Mouse (Mus musculus): Measurements from ENCODE around the gene Ajuba.

Gene Ajuba

GRCm38 (mm10) chr14:54592319-54592934, 15.1 kb upstream of the Ajuba start:
- no peak for DNase-seq (ENCODE audit: low read depth, low spot score)

DNA sequence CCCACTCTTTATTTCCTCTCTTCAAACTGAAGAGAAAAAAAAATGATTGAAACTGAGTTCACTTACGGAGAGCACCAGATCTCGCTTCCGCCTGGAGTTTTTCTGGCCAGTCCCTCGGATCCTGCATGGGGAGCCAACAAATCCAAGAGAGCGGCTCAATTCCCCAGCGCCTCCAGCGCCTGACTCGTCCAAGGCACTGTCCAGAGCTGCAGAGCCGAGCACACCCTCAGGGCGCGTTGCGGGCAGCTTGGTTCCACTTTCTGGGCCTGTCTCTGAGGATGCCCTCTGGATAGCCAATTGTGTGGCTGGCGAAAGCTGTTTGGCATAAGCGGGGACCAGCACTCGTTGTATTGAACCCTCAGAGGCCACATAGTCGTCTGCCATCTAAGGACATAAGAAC, 13.7 kb upstream of the Ajuba start:
- no peak for DNase-seq (ENCODE audit: low read depth, low spot score)

DNA sequence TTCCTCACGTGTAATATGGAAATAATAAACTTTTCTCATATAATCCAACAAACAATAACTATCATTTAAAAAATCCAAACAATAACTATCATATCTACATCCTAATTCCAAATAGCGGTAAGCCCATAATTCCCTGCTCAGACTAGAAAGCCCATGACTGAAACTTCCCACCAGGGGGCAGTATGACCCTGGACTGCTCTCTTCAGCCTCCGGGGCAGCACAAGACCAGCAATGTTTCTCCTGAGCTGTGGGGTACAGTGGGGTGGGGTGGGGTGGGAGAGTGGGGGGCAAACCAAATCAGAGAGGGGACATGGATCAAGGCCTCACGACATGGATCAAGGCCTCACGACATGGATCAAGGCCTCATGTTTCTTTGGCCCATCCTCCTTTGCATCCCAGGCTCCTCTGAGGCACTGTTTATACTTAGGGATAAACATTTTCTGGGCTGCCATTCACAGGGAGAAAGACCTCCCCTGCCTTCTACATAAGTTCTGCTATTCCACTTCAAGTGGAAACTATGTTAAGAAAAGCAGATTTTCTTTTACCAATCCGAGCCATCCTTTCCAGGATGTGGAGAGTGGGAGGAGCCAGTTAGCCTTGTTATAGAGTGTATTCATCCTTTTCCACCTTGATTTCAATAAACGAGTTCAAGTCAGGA, 6.5 kb upstream of the Ajuba start:
- peak; percentile 51 for DNase-seq (ENCODE audit: low read depth, low spot score)

GRCm38 (mm10) chr14:54582536-54582935, 5.2 kb upstream of the Ajuba start:
- DNase-seq (ENCODE audit: low read depth, low spot score), result no peak

DNA sequence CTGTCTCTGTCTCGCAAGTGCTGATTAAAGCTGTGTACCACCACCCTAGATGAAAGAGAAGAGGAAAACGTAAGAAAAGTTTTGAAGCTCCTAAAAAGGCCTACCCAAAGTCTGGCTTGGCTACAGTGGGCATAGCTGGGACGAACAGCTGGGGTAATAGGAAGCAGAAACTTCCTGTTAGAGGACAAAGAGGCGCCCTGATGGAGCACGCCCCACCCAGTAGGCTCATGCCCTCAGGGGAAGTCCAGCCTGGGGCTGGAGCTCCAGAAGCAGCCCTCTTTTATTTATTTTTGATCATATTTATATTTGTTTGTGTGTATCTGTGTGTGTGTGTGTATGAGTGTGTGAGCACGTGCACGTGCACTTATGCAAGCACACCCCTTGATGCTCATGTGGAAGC, 2.3 kb upstream of the Ajuba start:
- no peak for DNase-seq (ENCODE audit: low read depth, low spot score)

GRCm38 (mm10) chr14:54578063-54578462, 705 bp upstream of the Ajuba start:
- peak; percentile 85 for DNase-seq (ENCODE audit: low read depth, low spot score)

DNA sequence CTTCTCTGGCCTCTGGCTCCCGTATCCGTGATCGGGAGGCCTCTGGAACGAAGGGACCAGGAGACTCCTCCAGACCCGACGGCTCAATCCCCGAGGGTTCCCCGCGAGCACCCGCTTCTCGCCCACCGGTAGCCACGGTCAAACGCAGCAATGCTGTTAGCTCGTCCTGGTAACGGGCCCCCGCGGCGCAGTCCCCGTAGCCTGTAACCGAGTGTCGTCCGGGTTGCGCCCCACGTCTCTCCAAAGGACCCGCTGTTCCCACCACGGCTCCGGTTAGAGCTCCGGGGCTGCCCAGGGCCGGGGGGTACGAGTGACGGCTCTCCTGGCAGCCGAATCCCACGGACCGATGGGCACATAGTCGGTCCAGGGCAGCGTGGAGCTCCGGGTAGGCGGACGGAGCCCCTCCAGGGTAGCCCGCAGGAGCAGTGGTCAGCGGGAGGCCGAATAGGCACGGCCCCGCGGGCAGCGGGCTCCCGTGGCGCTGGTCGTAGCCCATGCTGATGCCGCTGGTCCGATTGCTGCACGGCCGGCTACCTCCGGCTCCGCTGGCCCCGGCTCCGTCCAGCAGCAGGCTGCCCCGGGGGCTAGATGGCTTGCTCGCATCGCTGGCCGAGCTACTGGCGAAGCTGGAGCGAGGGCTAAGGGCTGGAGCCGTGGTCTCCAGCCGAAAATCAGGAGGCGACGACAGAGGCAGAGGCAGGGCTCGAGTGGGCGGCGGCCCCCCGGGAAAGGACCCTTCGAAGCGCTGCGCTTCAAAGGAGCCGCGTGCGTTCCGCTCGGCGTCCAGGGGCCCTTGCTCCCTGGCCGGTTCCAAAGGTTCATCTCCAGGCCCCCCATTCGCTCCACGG, 893 bp downstream of the Ajuba start:
- peak; percentile 21 for DNase-seq (ENCODE audit: low read depth, low spot score)

DNA sequence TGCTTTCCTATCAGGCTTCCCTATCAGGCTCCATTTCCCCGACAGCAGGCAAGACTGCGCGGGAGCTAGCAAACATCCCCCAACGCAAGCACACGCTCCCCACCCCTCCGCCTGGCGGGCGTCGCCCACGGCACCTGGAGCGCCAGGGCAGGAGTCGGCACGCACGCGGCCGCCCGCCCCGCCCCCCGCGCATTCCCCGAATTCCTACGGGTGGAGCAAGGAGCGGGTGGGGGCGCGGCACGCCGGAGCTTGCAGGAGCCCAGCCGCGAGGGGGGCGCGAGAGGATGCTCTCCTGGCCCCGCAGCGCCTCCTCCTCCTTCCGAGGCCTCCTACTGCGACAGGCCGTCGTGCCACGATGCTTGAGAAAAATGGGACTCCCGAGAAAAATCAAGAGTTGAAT, 1.7 kb downstream of the Ajuba start:
- peak; percentile 66 for DNase-seq (ENCODE audit: low read depth, low spot score)

GRCm38 (mm10) chr14:54575031-54575430, 2.3 kb downstream of the Ajuba start:
- peak; percentile 22 for DNase-seq (ENCODE audit: low read depth, low spot score)

DNA sequence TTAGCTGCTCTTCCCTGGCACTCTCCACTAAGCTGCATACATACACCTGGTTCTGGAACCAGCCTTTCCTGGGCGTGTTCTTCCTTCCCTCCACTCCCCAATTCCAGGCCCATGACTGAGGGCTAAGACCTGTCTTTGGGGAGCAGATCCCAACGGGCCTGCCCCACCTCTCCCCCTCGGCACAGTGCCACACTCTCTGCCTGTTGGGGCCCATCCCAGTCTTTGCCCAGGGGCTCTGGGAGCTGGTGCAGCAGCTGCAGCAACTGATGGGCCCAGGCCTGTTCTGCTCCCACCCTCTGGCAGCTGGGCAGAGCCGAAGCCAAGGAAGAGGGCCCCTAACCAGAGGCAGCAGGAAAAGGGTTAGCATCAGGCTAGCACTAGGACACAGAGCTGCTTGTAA, 3.1 kb downstream of the Ajuba start:
- DNase-seq (ENCODE audit: low read depth, low spot score), result peak; percentile 27

DNA sequence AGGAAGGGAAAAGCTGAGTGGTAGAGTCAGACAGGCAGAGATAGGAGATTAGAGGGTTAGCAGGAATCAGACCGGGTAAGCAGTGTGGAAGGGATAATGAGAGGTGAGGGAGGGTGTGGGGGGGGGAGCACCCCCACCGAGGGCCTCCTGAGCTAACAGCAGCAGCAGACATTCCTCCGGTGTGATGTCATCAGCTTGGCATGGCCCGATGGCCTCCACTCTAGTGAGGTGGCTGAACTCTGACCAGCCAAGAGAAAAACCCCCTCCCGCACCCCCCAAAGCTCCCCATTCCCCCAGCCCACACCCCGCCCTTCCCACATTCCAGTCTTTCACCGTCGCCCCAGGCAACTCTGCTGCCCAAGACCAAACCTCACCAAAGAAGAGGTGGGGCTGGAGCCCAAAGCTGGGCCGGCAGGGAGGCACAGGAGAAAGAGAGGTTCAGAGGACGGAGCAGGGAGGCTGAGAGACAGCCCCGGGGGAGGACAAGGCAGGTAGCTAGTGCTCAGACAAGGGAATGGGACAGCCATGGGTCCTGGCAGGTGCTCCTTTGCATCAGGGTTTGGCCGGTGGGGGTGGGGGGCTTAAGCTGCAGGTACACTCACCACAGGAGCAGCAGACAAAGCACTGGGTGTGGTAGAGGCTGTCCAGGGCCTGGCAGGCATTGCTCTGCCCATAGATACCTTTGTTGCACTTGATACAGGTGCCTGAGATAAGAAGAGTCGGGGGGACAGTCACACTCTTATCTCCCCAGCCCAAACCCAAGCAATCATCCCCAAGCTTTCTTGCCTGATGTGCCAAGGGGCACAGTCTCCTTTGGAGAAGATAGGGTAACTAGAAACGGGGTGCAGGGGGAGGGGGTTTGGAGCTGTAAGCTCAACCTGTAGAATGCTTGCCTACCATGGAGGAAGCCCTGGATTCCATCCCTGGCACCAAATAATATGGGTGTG, 4.3 kb downstream of the Ajuba start:
- DNase-seq (ENCODE audit: low read depth, low spot score), result peak; percentile 91

- no peak for DNase-seq (ENCODE audit: low read depth, low spot score)
Measured at GRCm38 (mm10) chr14:54572122-54572521, 5.2 kb downstream of the Ajuba start.

DNA sequence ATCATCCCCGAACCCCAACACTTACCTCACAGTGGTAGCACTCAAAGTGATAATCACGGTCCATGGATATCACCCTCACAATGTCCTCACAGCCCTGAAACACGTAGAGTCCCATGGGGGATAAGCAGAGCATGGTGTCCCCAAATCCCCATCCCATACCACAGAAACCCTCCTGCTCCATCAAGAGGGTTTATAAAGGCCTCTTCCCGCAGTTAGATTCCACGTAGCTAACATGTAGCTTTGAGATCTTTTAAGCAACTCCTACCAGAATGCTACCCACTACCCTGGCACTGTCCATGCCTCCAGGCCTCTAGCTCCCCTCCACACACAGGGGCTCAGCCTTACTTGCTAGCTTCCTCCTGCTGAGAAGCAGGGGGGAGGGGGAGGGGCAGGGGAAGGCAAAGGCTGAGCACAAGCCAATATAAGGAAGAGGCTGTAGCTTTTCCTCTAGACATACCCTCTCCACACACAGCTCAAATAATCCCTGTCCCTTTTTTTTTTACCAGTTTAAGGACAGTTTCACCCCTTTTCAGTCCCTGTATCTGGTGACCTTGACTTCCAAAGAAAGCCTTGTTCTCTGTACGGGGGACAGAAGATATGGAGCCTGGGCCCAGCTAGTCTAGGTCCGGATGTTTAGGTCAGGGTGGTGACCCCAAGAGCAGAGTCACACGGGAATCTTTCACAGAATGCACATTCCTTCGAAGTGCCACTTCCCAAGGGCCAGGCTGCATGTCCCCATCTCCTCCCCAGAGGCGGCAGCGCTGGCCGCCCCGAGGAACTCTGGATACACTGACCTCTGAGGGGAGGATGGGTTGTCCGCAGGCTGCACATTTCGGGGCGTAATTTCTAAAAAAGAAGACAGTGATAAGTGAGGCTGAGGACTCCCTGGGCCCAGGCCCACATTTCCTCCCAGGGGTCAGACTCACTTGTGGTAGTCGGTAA, 7.6 kb downstream of the Ajuba start:
- DNase-seq (ENCODE audit: low read depth, low spot score), result no peak

DNA sequence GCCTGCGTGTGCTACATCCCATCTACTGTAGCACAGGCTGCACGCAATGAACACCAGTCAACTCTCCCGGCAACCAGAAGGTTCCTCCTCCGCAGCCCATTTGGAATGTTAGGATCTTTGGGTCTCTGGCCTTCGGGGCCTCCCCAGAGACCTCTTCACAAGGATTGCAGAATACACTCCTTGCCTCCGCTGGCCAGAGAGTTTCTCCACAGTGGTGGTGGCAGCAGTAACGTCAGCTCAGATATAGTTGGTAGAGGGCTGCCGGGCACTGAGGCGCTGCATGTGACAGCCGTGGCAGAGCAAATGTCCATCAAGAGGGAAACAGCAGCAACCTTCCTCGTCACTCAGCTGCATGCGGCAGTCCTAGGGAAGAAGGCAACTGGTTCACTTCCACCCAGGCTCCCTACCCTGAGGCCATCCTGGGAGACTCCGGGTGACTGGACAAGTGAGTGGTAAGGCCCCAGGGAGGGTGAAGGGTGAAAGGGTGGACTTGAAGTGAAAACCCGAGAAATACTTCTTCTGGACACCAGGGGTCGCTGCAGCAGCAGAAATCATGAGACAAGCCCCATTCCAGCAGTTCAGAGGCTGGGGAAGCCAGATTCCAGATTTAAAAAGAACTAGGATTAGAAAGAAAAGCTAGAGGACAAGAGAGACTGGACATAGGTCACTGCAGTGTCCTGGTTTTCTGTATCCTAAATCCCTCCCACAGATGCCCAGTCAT, 8.5 kb downstream of the Ajuba start:
- peak; percentile 84 for DNase-seq (ENCODE audit: low read depth, low spot score)

- no peak for DNase-seq (ENCODE audit: low read depth, low spot score)
Measured at GRCm38 (mm10) chr14:54560527-54561242, 16.7 kb downstream of the Ajuba start.

- DNase-seq (ENCODE audit: low read depth, low spot score), result no peak
Measured at GRCm38 (mm10) chr14:54557330-54557729, 20.0 kb downstream of the Ajuba start.

- DNase-seq (ENCODE audit: low read depth, low spot score), result peak; percentile 83
Measured at GRCm38 (mm10) chr14:54553975-54554769, 23.2 kb downstream of the Ajuba start, which contains the start of gene Haus4. Gene Haus4 (minus strand): TSS chr14:54554616.

GRCm38 (mm10) chr14:54553454-54553974, 23.8 kb downstream of the Ajuba start:
- DNase-seq (ENCODE audit: low read depth, low spot score), result peak; percentile 56
